Mouse (Mus musculus) heart, postnatal 0 days (tissue): ENCODE data around the gene Tk1. TPM values are rescaled to one million over a fixed set of nuclear protein-coding genes. Genes with fewer than 3 reads are reported as not detected.
A peak's percentile ranks its signal among the peaks of the same experiment; 100 is the strongest.

ENCODE experiments used
- ATAC-seq: fragments of 200-750 bp; cut with Nextera tagmentation; 2 replicates; pipeline ENCODE4 v1.8.0; 2017; ENCODE audit warnings: low read depth, moderate number of reproducible peaks, moderate library complexity; ENCODE audit not compliant: insufficient read depth
- DNase-seq: peaks from one replicate; pipeline ENCODE4 v3.0.0-alpha.2; 2016; ENCODE audit warnings: low spot score
- H3K27ac ChIP-seq: fragments of 300-500 bp; sonication (generic); 2 replicates; pipeline ENCODE4 v1.5.1; 2014; ENCODE audit warnings: low read depth, mild to moderate bottlenecking
- H3K27me3 ChIP-seq: fragments of 300-500 bp; sonication (generic); 2 replicates; pipeline ENCODE4 v1.6.1; 2014; ENCODE audit warnings: low read length, mixed read lengths; ENCODE audit not compliant: control insufficient read depth, insufficient read depth
- H3K36me3 ChIP-seq: fragments of 300-500 bp; sonication (generic); replicated peaks from 2 replicates; pipeline ENCODE4 v1.6.1; 2014; ENCODE audit warnings: low read length, mixed read lengths; ENCODE audit not compliant: control insufficient read depth, insufficient read depth
- H3K4me1 ChIP-seq: fragments of 300-500 bp; sonication (generic); 2 replicates; pipeline ENCODE4 v1.6.1; 2014; ENCODE audit warnings: antibody characterized with exemption; ENCODE audit not compliant: control insufficient read depth, insufficient read depth
- H3K4me2 ChIP-seq: fragments of 300-500 bp; sonication (generic); 2 replicates; pipeline ENCODE4 v1.6.1; 2014; ENCODE audit warnings: low read depth, mild to moderate bottlenecking, low read length, moderate library complexity
- H3K4me3 ChIP-seq: fragments of 300-500 bp; sonication (generic); 2 replicates; pipeline ENCODE4 v1.5.1; 2014; ENCODE audit warnings: low read depth, low read length
- H3K9ac ChIP-seq: fragments of 300-500 bp; sonication (generic); replicated peaks from 2 replicates; pipeline ENCODE4 v1.6.1; 2014; ENCODE audit warnings: low read depth, low read length, mixed read lengths
- H3K9me3 ChIP-seq: fragments of 300-500 bp; sonication (generic); replicated peaks from 2 replicates; pipeline ENCODE4 v1.6.1; 2016; ENCODE audit warnings: low read length; ENCODE audit not compliant: control insufficient read depth
- CTCF ChIP-seq: IDR thresholded peaks from 2 replicates; pipeline ENCODE4 v1.5.1; 2016; ENCODE audit warnings: antibody characterized with exemption, control low read depth, low read depth
- EP300 ChIP-seq: IDR thresholded peaks from 2 replicates; pipeline ENCODE4 v1.6.1; 2016; ENCODE audit warnings: antibody characterized with exemption, low read depth
- WGBS: fragments of 180-500 bp; shearing (Covaris S2); extraction: QIAGEN DNeasy Blood & Tissue Kit; methylation state at CpG from one replicate; pipeline ENCODE4 v1.1.7; 2014; 5-methylcytosine and 5-hydroxymethylcytosine counted together
- polyA plus RNA-seq: library from polyadenylated mRNA; unstranded; fragments of >200 nt; fragmentation: Nextera tagmentation; extraction: Ambion mirVana; gene quantifications from 2 replicates; pipeline ENCODE4 v1.2.1, GENCODE M21; 2015
- total RNA-seq: library from RNA; depleted of rRNA; stranded (reverse); fragments of >200 nt; gene quantifications from 2 replicates; pipeline ENCODE4 v1.2.3, GENCODE M21; 2014; ENCODE audit warnings: low replicate concordance; rRNA removed

Tk1 gene
- total and polyA plus RNA-seq, 2 experiments from 2014 or later = 41.4 to 103 TPM

GRCm38 (mm10) chr11:117770407-117770806 is 55.5 kb downstream of the Tk1 start:
- Histone ChIP-seq H3K4me3 (no peak overlapping the region), H3K9ac (no peak overlapping the region), H3K36me3 (peaks cover 37% of the 10 kb centered on the region), H3K4me1 (no peaks in the 10 kb centered on the region), H3K9me3 (no peaks in the 10 kb centered on the region), H3K4me2 (no peak overlapping the region), H3K27ac (no peak overlapping the region), H3K27me3 (no peaks in the 10 kb centered on the region)
- WGBS = 91% methylated on average over 10 of the region's 10 CpGs
- DNase-seq = no peak
- no peak for ATAC-seq
- TF ChIP-seq EP300 (no peak), CTCF (no peak)

GRCm38 (mm10) chr11:117769683-117770047 is 56.2 kb downstream of the Tk1 start:
- DNase-seq = no peak
- 91% methylated on average over 7 of the region's 7 CpGs for WGBS

GRCm38 (mm10) chr11:117768725-117769682 is 56.9 kb downstream of the Tk1 start:
- Histone ChIP-seq H3K4me3 (no peak overlapping the region), H3K27ac (no peak overlapping the region), H3K27me3 (no peaks in the 10 kb centered on the region), H3K4me2 (no peak overlapping the region), H3K36me3 (peaks cover 36% of the 10 kb centered on the region), H3K9ac (0 out of 2 replicates have a peak overlapping the region, but pooled peaks have one; percentile 2), H3K9me3 (no peaks in the 10 kb centered on the region), H3K4me1 (no peaks in the 10 kb centered on the region)
- no peak for TF ChIP-seq CTCF
- no peak for TF ChIP-seq EP300
- DNase-seq (no peak), ATAC-seq (no peak)
- 65% methylated on average over 20 of the region's 20 CpGs for WGBS

More at GRCm38 (mm10) chr11:117769683-117770047, 56.2 kb downstream of the Tk1 start:
- Histone ChIP-seq H3K9me3 (no peaks in the 10 kb centered on the region), H3K27me3 (no peaks in the 10 kb centered on the region), H3K9ac (no peak overlapping the region), H3K4me1 (no peaks in the 10 kb centered on the region), H3K27ac (no peak overlapping the region), H3K4me3 (no peak overlapping the region), H3K4me2 (no peak overlapping the region), H3K36me3 (peaks cover 38% of the 10 kb centered on the region)
- no peak for ATAC-seq
- TF ChIP-seq CTCF (no peak), EP300 (no peak)

GRCm38 (mm10) chr11:117766275-117766674 is 59.6 kb downstream of the Tk1 start:
- Histone ChIP-seq H3K9ac (no peak overlapping the region), H3K9me3 (no peaks in the 10 kb centered on the region), H3K27me3 (no peaks in the 10 kb centered on the region), H3K27ac (no peak overlapping the region), H3K4me3 (no peak overlapping the region), H3K4me1 (no peaks in the 10 kb centered on the region), H3K4me2 (no peak overlapping the region), H3K36me3 (peaks cover 28% of the 10 kb centered on the region)
- WGBS = 71% methylated on average over 3 of the region's 3 CpGs
- TF ChIP-seq CTCF (no peak), EP300 (no peak)
- DNase-seq (no peak), ATAC-seq (no peak)

Other genes with a start within 250 kb of the Tk1 start
- gene Tnrc6c, start 171.8 kb downstream of the Tk1 start, total RNA-seq = 24.2 and 24.4 TPM in 2 replicates
- 6.2 and 6.8 TPM in 2 replicates for gene Tnrc6c, start 171.8 kb downstream of the Tk1 start, polyA plus RNA-seq
- gene Tmc8, start 44.0 kb downstream of the Tk1 start, total RNA-seq = 2.6 and 8.7 TPM in 2 replicates
- 1.4 and 2.3 TPM in 2 replicates for gene Tmc8, start 44.0 kb downstream of the Tk1 start, polyA plus RNA-seq
- 23.4 and 31.8 TPM in 2 replicates for gene Tmc6, start 43.9 kb downstream of the Tk1 start, total RNA-seq
- 16.3 and 20.4 TPM in 2 replicates for gene Tmc6, start 43.9 kb downstream of the Tk1 start, polyA plus RNA-seq
- not detected in 2 replicates for gene 6030468B19Rik, start 28.4 kb downstream of the Tk1 start, total RNA-seq
- gene 6030468B19Rik, start 28.4 kb downstream of the Tk1 start, polyA plus RNA-seq = not detected in 2 replicates
- gene Gm20708, start 16.4 kb downstream of the Tk1 start, total RNA-seq = 2.6 TPM in 1 of 2 replicates, not detected in the other
- gene Gm20708, start 16.4 kb downstream of the Tk1 start, polyA plus RNA-seq = 0.52 and 0.68 TPM in 2 replicates
- gene Syngr2, start 16.4 kb downstream of the Tk1 start, total RNA-seq = 151 TPM in 2 replicates
- 95.2 and 105 TPM in 2 replicates for gene Syngr2, start 16.4 kb downstream of the Tk1 start, polyA plus RNA-seq
- 14.5 and 17.6 TPM in 2 replicates for gene Afmid, start 168 bp downstream of the Tk1 start, total RNA-seq
- 13.1 and 16.5 TPM in 2 replicates for gene Afmid, start 168 bp downstream of the Tk1 start, polyA plus RNA-seq
- 36.1 and 56.8 TPM in 2 replicates for gene Birc5, start 23.2 kb upstream of the Tk1 start, total RNA-seq
- gene Birc5, start 23.2 kb upstream of the Tk1 start, polyA plus RNA-seq = 83.6 and 85.0 TPM in 2 replicates
- gene Tmem235, start 34.7 kb upstream of the Tk1 start, total RNA-seq = not detected in 2 replicates
- gene Tmem235, start 34.7 kb upstream of the Tk1 start, polyA plus RNA-seq = not detected in 2 replicates
- 7.4 and 7.8 TPM in 2 replicates for gene Tha1, start 47.4 kb upstream of the Tk1 start, total RNA-seq
- 9.4 and 9.5 TPM in 2 replicates for gene Tha1, start 47.4 kb upstream of the Tk1 start, polyA plus RNA-seq
- 5.7 and 13.1 TPM in 2 replicates for gene Socs3, start 144.0 kb upstream of the Tk1 start, total RNA-seq
- gene Socs3, start 144.0 kb upstream of the Tk1 start, polyA plus RNA-seq = 4.0 and 5.1 TPM in 2 replicates
- 27.2 and 33.0 TPM in 2 replicates for gene Pgs1, start 160.2 kb upstream of the Tk1 start, total RNA-seq
- gene Pgs1, start 160.2 kb upstream of the Tk1 start, polyA plus RNA-seq = 20.3 and 21.8 TPM in 2 replicates